Mouse (Mus musculus): ENCODE results near the gene Tjp3. TPM values are rescaled to one million over a fixed set of nuclear protein-coding genes. Genes with fewer than 3 reads are reported as not detected.

Gene Tjp3
- total RNA-seq, 2 experiments from 2014 or later: not detected

GRCm38 (mm10) chr10:81319330-81319699 is 27.9 kb upstream of the Tjp3 start:
- DNase-seq: no peak

- DNase-seq: no peak
Observed at GRCm38 (mm10) chr10:81318589-81319329, 27.4 kb upstream of the Tjp3 start.

GRCm38 (mm10) chr10:81317273-81317672 is 25.9 kb upstream of the Tjp3 start:
- no peak for DNase-seq

- no peak for DNase-seq
Observed at GRCm38 (mm10) chr10:81316338-81317060, 25.1 kb upstream of the Tjp3 start.

- no peak for DNase-seq
Observed at GRCm38 (mm10) chr10:81315587-81315986, 24.2 kb upstream of the Tjp3 start.

GRCm38 (mm10) chr10:81314201-81314600 is 22.8 kb upstream of the Tjp3 start:
- DNase-seq: no peak

- no peak for DNase-seq
Observed at GRCm38 (mm10) chr10:81313581-81313980, 22.2 kb upstream of the Tjp3 start.

- DNase-seq: no peak
Observed at GRCm38 (mm10) chr10:81309571-81309970, 18.2 kb upstream of the Tjp3 start.

GRCm38 (mm10) chr10:81306837-81307682 is 15.7 kb upstream of the Tjp3 start:
- no peak for DNase-seq

- no peak for DNase-seq
Observed at GRCm38 (mm10) chr10:81306173-81306668, 14.8 kb upstream of the Tjp3 start.

GRCm38 (mm10) chr10:81305663-81306062 is 14.3 kb upstream of the Tjp3 start:
- no peak for DNase-seq

- no peak for DNase-seq
Observed at GRCm38 (mm10) chr10:81304597-81305238, 13.3 kb upstream of the Tjp3 start.

- DNase-seq: no peak
Observed at GRCm38 (mm10) chr10:81303761-81304160, 12.4 kb upstream of the Tjp3 start.

- DNase-seq: no peak
Observed at GRCm38 (mm10) chr10:81303258-81303657, 11.9 kb upstream of the Tjp3 start.

GRCm38 (mm10) chr10:81302781-81303218 is 11.4 kb upstream of the Tjp3 start:
- DNase-seq: no peak

- no peak for DNase-seq
Observed at GRCm38 (mm10) chr10:81302288-81302687, 10.9 kb upstream of the Tjp3 start.

GRCm38 (mm10) chr10:81301321-81301720 is 9.9 kb upstream of the Tjp3 start:
- no peak for DNase-seq

- DNase-seq: no peak
Observed at GRCm38 (mm10) chr10:81300352-81300907, 9.0 kb upstream of the Tjp3 start.

- DNase-seq: no peak
Observed at GRCm38 (mm10) chr10:81299585-81300351, 8.4 kb upstream of the Tjp3 start.

- no peak for DNase-seq
Observed at GRCm38 (mm10) chr10:81298369-81299100, 7.2 kb upstream of the Tjp3 start.
